18 mouse cellular contexts compared by ENCODE assay signal in genomic region chr19:25579440-25579839, GRCm38 (mm10). TPM values are rescaled to one million over a fixed set of nuclear protein-coding genes. Genes with fewer than 3 reads are reported as not detected.
DNase-seq lines count a peak whose midpoint lies in the region; ATAC-seq and TF ChIP-seq lines count a peak whose summit lies in the region.
"Had no signal": no experiment of that assay in that cellular context is flagged by ENCODE, and none has a peak within 500 bp of the region (broad histone marks: within the 10 kb centered on the region; RNA-seq: fewer than 3 reads in every experiment).

No protein-coding gene starts in this region.

- no peaks in the 10 kb centered on the region for H3K9me3 ChIP-seq in kidney, postnatal 0 days (replicated peaks; ENCODE audit: low read length)
- no peaks in the 10 kb centered on the region for H3K9me3 ChIP-seq in kidney, embryonic 14.5 days (ENCODE audit: control insufficient read depth, low read length)
- H3K9me3 ChIP-seq: limb, embryonic 13.5 days; midbrain, embryonic 13.5 days had no signal

- no peak for DNase-seq in kidney, postnatal 0 days (ENCODE audit: low spot score)
- DNase-seq in thymus, postnatal 4 days = peak; percentile 32
- DNase-seq in thymus, adult 2 months = no peak
- DNase-seq in R1 (ENCODE audit: low read depth, low spot score) = peak; percentile 74
- no peak for DNase-seq in yolk sac, embryonic 10.5 days (ENCODE audit: low spot score)
- DNase-seq in embryo, embryonic 10 days (ENCODE audit: low spot score) = no peak
- DNase-seq: adrenal gland, postnatal 25 days; cerebellum, postnatal 14 days; gastrocnemius, postnatal 14 days; heart, postnatal 10 days; kidney, adult 9 months; lung, postnatal 10 days had no signal

- 84% methylated on average over 2 of the region's 2 CpGs for WGBS in kidney, postnatal 0 days
- 91% methylated on average over 2 of the region's 2 CpGs for WGBS in kidney, embryonic 14.5 days
- WGBS in thymus, adult 2 months = 97% methylated on average over 2 of the region's 2 CpGs

- no peaks in the 10 kb centered on the region for H3K4me1 ChIP-seq in kidney, postnatal 0 days (replicated peaks; ENCODE audit: insufficient read depth, low read length)
- no peaks in the 10 kb centered on the region for H3K4me1 ChIP-seq in kidney, embryonic 14.5 days (ENCODE audit: control insufficient read depth, insufficient read depth, low read length)
- H3K4me1 ChIP-seq in thymus, adult 2 months (replicated peaks; ENCODE audit: control insufficient read depth, insufficient read depth, low read length) = no peaks in the 10 kb centered on the region

- no peak overlapping the region for H3K4me3 ChIP-seq in kidney, postnatal 0 days (replicated peaks; ENCODE audit: low read depth, low read length)
- H3K4me3 ChIP-seq in kidney, embryonic 14.5 days (ENCODE audit: low read length) = no peak overlapping the region
- no peak overlapping the region for H3K4me3 ChIP-seq in thymus, adult 2 months (ENCODE audit: control insufficient read depth, insufficient read depth, low read length)
- H3K4me3 ChIP-seq: limb, embryonic 13.5 days; midbrain, embryonic 13.5 days had no signal

- no peak overlapping the region for H3K4me2 ChIP-seq in kidney, postnatal 0 days (ENCODE audit: low read length)
- H3K4me2 ChIP-seq in kidney, embryonic 14.5 days (replicated peaks; ENCODE audit: low read depth, low read length) = no peak overlapping the region
- H3K4me2 ChIP-seq: hindbrain, embryonic 14.5 days; limb, embryonic 13.5 days; midbrain, embryonic 13.5 days had no signal

- no peak for ATAC-seq in kidney, postnatal 0 days (replicated peaks; ENCODE audit: low FRiP score, low read depth)
- no peak for ATAC-seq in kidney, embryonic 14.5 days (ENCODE audit: low FRiP score, low TSS enrichment)
- ATAC-seq: activated CD4-positive, CD25-positive, alpha-beta regulatory T cell, adult 4 months; midbrain, embryonic 13.5 days had no signal

- TF ChIP-seq CTCF in kidney, postnatal 0 days (IDR thresholded peaks at IDR 0.05; ENCODE audit: low read depth) = peak; percentile 29; the same call in 1 of the 2 replicates
- no peak for TF ChIP-seq CTCF in thymus, adult 2 months (IDR thresholded peaks at IDR 0.05; ENCODE audit: borderline replicate concordance, control insufficient read depth, extremely low read depth, insufficient read depth, low read length, poor library complexity)

- H3K9ac ChIP-seq in kidney, postnatal 0 days (ENCODE audit: low read depth, low read length) = no peak overlapping the region
- no peak overlapping the region for H3K9ac ChIP-seq in kidney, embryonic 14.5 days (ENCODE audit: low read depth, low read length)
- H3K9ac ChIP-seq: hindbrain, embryonic 14.5 days; limb, embryonic 13.5 days; midbrain, embryonic 13.5 days had no signal

- H3K27ac ChIP-seq in kidney, postnatal 0 days = no peak overlapping the region
- no peak overlapping the region for H3K27ac ChIP-seq in kidney, embryonic 14.5 days (ENCODE audit: low read depth, low read length)
- no peak overlapping the region for H3K27ac ChIP-seq in thymus, adult 2 months (ENCODE audit: control insufficient read depth, insufficient read depth, low read length)
- H3K27ac ChIP-seq: hindbrain, embryonic 14.5 days; limb, embryonic 13.5 days; midbrain, embryonic 13.5 days had no signal

- peaks cover 38% of the 10 kb centered on the region for H3K27me3 ChIP-seq in kidney, postnatal 0 days (ENCODE audit: insufficient read depth, low read length)
- H3K27me3 ChIP-seq in kidney, embryonic 14.5 days (ENCODE audit: control insufficient read depth, insufficient read depth, low read length) = peaks cover 30% of the 10 kb centered on the region
- H3K27me3 ChIP-seq in thymus, adult 2 months (ENCODE audit: control insufficient read depth, insufficient read depth, low read length) = no peaks in the 10 kb centered on the region; the same call in 1 of the 2 replicates

- no peak for TF ChIP-seq POLR2A in thymus, adult 2 months (IDR thresholded peaks at IDR 0.05; ENCODE audit: control insufficient read depth, extremely low read depth, insufficient read depth, low read length, poor library complexity)

- no peaks in the 10 kb centered on the region for H3K36me3 ChIP-seq in kidney, postnatal 0 days (ENCODE audit: insufficient read depth, low read length)
- no peaks in the 10 kb centered on the region for H3K36me3 ChIP-seq in kidney, embryonic 14.5 days (ENCODE audit: control insufficient read depth, insufficient read depth, low read length)
- no peaks in the 10 kb centered on the region for H3K36me3 ChIP-seq in thymus, adult 2 months (ENCODE audit: control insufficient read depth, insufficient read depth, low read length)
- H3K36me3 ChIP-seq: G1E; limb, embryonic 13.5 days; midbrain, embryonic 13.5 days had no signal

RNA-seq across cellular contexts. Expression of gene Dmrt3, which starts 30.7 kb away (rescaled TPM):
- 0.04 TPM in 1 of 2 replicates, not detected in the other for polyA plus RNA-seq in kidney, postnatal 0 days (2015; fragmentation: Nextera tagmentation; extraction: Ambion mirVana)
- polyA plus RNA-seq in kidney, embryonic 14.5 days (2014; fragmentation: Nextera tagmentation; extraction: Ambion mirVana) = not detected in 2 replicates
- 2.8 and 3.6 TPM in 2 replicates for polyA plus RNA-seq in thymus, adult 2 months (2012; rRNA removed)
- polyA plus RNA-seq: activated CD4-positive, CD25-positive, alpha-beta regulatory T cell, adult 4 months; G1E had no signal

Comparison
In these comparisons a context has a peak if more than half of its experiments do, and no peak if none do; other contexts are left out.
1. DNase-seq: peak in thymus, postnatal 4 days (single experiment) and R1 (single experiment); none in kidney, postnatal 0 days (single experiment), thymus, adult 2 months (single experiment), yolk sac, embryonic 10.5 days (single experiment) and embryo, embryonic 10 days (single experiment).